ENCODE assay signal across 8 mouse cellular contexts in the genomic region with DNA sequence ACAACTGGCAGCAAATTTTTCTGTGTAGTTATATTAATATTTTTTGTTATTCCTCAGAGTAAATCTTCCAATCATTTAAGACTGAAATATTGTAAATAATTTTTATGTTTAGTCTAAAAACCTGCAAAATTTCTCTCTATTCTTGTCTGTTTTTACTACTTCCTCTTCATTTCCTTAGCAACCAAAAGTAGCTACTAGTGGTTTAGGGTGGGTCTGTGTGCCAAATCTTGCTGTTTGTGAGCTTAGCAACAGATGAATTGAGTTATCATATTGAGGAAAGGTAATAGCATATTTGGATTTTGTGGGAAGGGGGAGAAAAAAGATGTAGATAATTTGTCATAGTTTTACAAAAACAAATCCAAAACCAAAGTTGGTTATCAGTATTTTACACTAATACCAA. TPM values are rescaled to one million over a fixed set of nuclear protein-coding genes. Genes with fewer than 3 reads are reported as not detected.
DNase-seq lines count a peak whose midpoint lies in the region; ATAC-seq and TF ChIP-seq lines count a peak whose summit lies in the region.

No protein-coding gene starts in this region.

- peak overlapping the region; percentile 62 for H3K4me2 ChIP-seq in embryonic facial prominence, embryonic 14.5 days (ENCODE audit: low read depth, low read length)
- peak overlapping the region; percentile 65 for H3K4me2 ChIP-seq in midbrain, embryonic 12.5 days (replicated peaks)

- peak overlapping the region; percentile 62; the same call in 1 of the 2 replicates for H3K4me3 ChIP-seq in layer of hippocampus, adult 2 months
- H3K4me3 ChIP-seq in embryonic facial prominence, embryonic 14.5 days (ENCODE audit: low read depth, low read length), result peak overlapping the region; percentile 39
- no peak overlapping the region for H3K4me3 ChIP-seq in midbrain, embryonic 12.5 days

- no peaks in the 10 kb centered on the region for H3K36me3 ChIP-seq in embryonic facial prominence, embryonic 14.5 days (ENCODE audit: control insufficient read depth, insufficient read depth, low read length)
- no peaks in the 10 kb centered on the region for H3K36me3 ChIP-seq in midbrain, embryonic 12.5 days

- H3K4me1 ChIP-seq in embryonic facial prominence, embryonic 14.5 days (ENCODE audit: control insufficient read depth, insufficient read depth, low read length), result no peaks in the 10 kb centered on the region
- peaks cover 16% of the 10 kb centered on the region for H3K4me1 ChIP-seq in midbrain, embryonic 12.5 days

- intact Hi-C loops in left cerebral cortex, postnatal 25 days (cut with DNase I), result no loop called here

- H3K9ac ChIP-seq in embryonic facial prominence, embryonic 14.5 days (ENCODE audit: low read depth, low read length), result peak overlapping the region; percentile 63; the same call in 1 of the 2 replicates
- no peak overlapping the region for H3K9ac ChIP-seq in midbrain, embryonic 12.5 days (replicated peaks)

- H3K9me3 ChIP-seq in embryonic facial prominence, embryonic 14.5 days (ENCODE audit: control insufficient read depth, low read length), result no peaks in the 10 kb centered on the region
- no peaks in the 10 kb centered on the region for H3K9me3 ChIP-seq in midbrain, embryonic 12.5 days

- ATAC-seq in embryonic facial prominence, embryonic 14.5 days (ENCODE audit: low read depth), result no peak
- no peak for ATAC-seq in midbrain, embryonic 12.5 days (ENCODE audit: low FRiP score, low read depth)

- no peak for TF ChIP-seq CTCF in layer of hippocampus, adult 2 months (conservative IDR thresholded peaks at IDR 0.05)

- H3K27me3 ChIP-seq in embryonic facial prominence, embryonic 14.5 days (replicated peaks; ENCODE audit: control insufficient read depth, insufficient read depth, low read length), result no peaks in the 10 kb centered on the region
- H3K27me3 ChIP-seq in midbrain, embryonic 12.5 days, result no peaks in the 10 kb centered on the region

- DNase-seq in cerebellum, postnatal 10 days, result peak; percentile 10 to 18
- no peak for DNase-seq in cerebellum, adult 18-20 months
- DNase-seq in layer of hippocampus, adult 2 months (ENCODE audit: low spot score in 2 of 2), result no peak
- DNase-seq in layer of hippocampus, adult 9-11 months, result no peak
- DNase-seq in embryonic facial prominence, embryonic 14.5 days (ENCODE audit: low spot score), result peak; percentile 13
- no peak for DNase-seq in left cerebral cortex, postnatal 25 days (ENCODE audit: low spot score in 2 of 2)
- DNase-seq in frontal cortex, postnatal 14 days (ENCODE audit: low spot score in 2 of 2), result no peak

- H3K27ac ChIP-seq in layer of hippocampus, adult 2 months, result no peak overlapping the region
- peak overlapping the region; percentile 82; the same call in 1 of the 2 replicates for H3K27ac ChIP-seq in embryonic facial prominence, embryonic 14.5 days (replicated peaks; ENCODE audit: low read depth, low read length)
- H3K27ac ChIP-seq in midbrain, embryonic 12.5 days (replicated peaks), result no peak overlapping the region

RNA-seq across cellular contexts. Expression of gene Adamts6, which starts 1.5 kb away (rescaled TPM):
- 1 to 10 TPM; 3.8 to 4.6 TPM for total RNA-seq in layer of hippocampus, adult 2 months (2021)
- 3.1 and 4.5 TPM in 2 replicates for polyA plus RNA-seq in embryonic facial prominence, embryonic 14.5 days (2014; fragmentation: Nextera tagmentation; extraction: Ambion mirVana)
- polyA plus RNA-seq in midbrain, embryonic 12.5 days (2016; fragmentation: Nextera tagmentation; extraction: Ambion mirVana), result 2.9 and 4.6 TPM in 2 replicates
- 1 to 10 TPM; 3.1 to 4.4 TPM for total RNA-seq in left cerebral cortex, postnatal 25 days (2021)

Comparison
In these comparisons a context has a peak if more than half of its experiments do, and no peak if none do; other contexts are left out.
1. DNase-seq: peak in cerebellum, postnatal 10 days (2 of 2) and embryonic facial prominence, embryonic 14.5 days (single experiment); none in cerebellum, adult 18-20 months (0 of 2), layer of hippocampus, adult 2 months (0 of 2), layer of hippocampus, adult 9-11 months (single experiment), left cerebral cortex, postnatal 25 days (0 of 2) and frontal cortex, postnatal 14 days (0 of 2).